Mouse (Mus musculus) small intestine, adult 2 months (tissue): ENCODE data around the gene Vash2.

ENCODE experiments used
- CTCF ChIP-seq: fragments of 200-500 bp; IDR thresholded peaks from 2 replicates; pipeline ENCODE4 v1.5.1; 2012; ENCODE audit warnings: low read depth, mild to moderate bottlenecking, control low read depth, inconsistent platforms, low read length, moderate library complexity, mixed read lengths; ENCODE audit not compliant: insufficient replicate concordance, insufficient read length; ENCODE audit errors: extremely low read depth
- POLR2A ChIP-seq: fragments of 200-500 bp; IDR thresholded peaks from 2 replicates; pipeline ENCODE4 v1.6.1; 2012; ENCODE audit warnings: low read depth, mild to moderate bottlenecking, control low read depth, inconsistent platforms, low read length, moderate library complexity

- TF ChIP-seq CTCF (no peak), POLR2A (peak; percentile 32; the same call in 1 of the 2 replicates)
These were observed at the start of gene Vash2 for GRCm38 (mm10) chr1:190979100-190979563.
